Mouse (Mus musculus) left cerebral cortex, adult 2 months (tissue): Measurements from ENCODE around the gene Thoc3. TPM values are rescaled to one million over a fixed set of nuclear protein-coding genes. Genes with fewer than 3 reads are reported as not detected.
"Not testable (repeated sequence)": the region's sequence is repeated elsewhere in the genome, so short reads cannot be mapped to it uniquely, and the experiment has no call there.

Experiments used
- DNase-seq, 2 experiments: peaks; one replicate each; pipeline ENCODE4 v3.0.0; 2021 to 2022; ENCODE audit warnings: low spot score in 2 of 2, mixed read lengths in 1 of 2; ENCODE audit errors: extremely low spot score in 1 of 2
- H3K27ac ChIP-seq: fragments of 200-600 bp; 2 replicates; pipeline ENCODE4 v1.8.1; 2022
- H3K4me3 ChIP-seq: fragments of 200-600 bp; 2 replicates; pipeline ENCODE4 v1.8.1; 2022
- CTCF ChIP-seq: fragments of 200-600 bp; IDR thresholded peaks from 2 replicates; pipeline ENCODE4 v1.8.1; 2022; ENCODE audit warnings: antibody characterized with exemption, mild to moderate bottlenecking, moderate library complexity
- intact Hi-C: fragments of 180-260 bp; cut with DNase I; formaldehyde crosslinking; loops from one replicate; pipeline ENCODE4 v1.15.1; 2025
- long read RNA-seq, 2 experiments: library from polyadenylated mRNA; stranded (forward); transcript quantifications; one replicate each; pipeline ENCODE4 v2.0.0; 2021; ENCODE audit warnings: borderline mapping rate in 2 of 2
- total RNA-seq, 2 experiments: library from RNA; stranded (reverse); gene quantifications; 2 replicates each; pipeline ENCODE4 v1.2.3; 2021

Thoc3 gene
- 10 to 100 TPM; 35.6 to 36.0 TPM for total RNA-seq
- long read RNA-seq, experiment 1, transcript Thoc3-201 (6 exons, 2,335 nt): major isoform, 27 of 30 reads
- long read RNA-seq, experiment 1, partial matches to known transcripts: 1 of 30 reads
- long read RNA-seq, experiment 1, other reads (novel, unspliced or antisense): 2 of 30 reads
- long read RNA-seq, experiment 2, transcript Thoc3-201 (6 exons, 2,335 nt): major isoform, 14 of 16 reads
- long read RNA-seq, experiment 2, partial matches to known transcripts: 0 of 16 reads
- long read RNA-seq, experiment 2, other reads (novel, unspliced or antisense): 2 of 16 reads

- peak within 1 kb of the TSS; percentile 72 for H3K4me3 ChIP-seq
- H3K27ac ChIP-seq: peak within 1 kb of the TSS; percentile 73
- no peak for TF ChIP-seq CTCF
- intact Hi-C loops: loop anchor here (5.0 kb wide), 2 partner anchors 54 to 99 kb away; partner anchors contain the start of gene 4833439L19Rik
- peak; percentile 90 to 94 for DNase-seq
Observed at GRCm38 (mm10) chr13:54468098-54469011, at the start of gene Thoc3. Gene Thoc3 (minus strand): TSS chr13:54468849.

GRCm38 (mm10) chr13:54505920-54506319, 37.3 kb upstream of the Thoc3 start:
- intact Hi-C loops: no loop called here
- no peak for TF ChIP-seq CTCF
- no peak overlapping the region for H3K4me3 ChIP-seq
- no peak overlapping the region for H3K27ac ChIP-seq
- DNase-seq: no peak

DNA sequence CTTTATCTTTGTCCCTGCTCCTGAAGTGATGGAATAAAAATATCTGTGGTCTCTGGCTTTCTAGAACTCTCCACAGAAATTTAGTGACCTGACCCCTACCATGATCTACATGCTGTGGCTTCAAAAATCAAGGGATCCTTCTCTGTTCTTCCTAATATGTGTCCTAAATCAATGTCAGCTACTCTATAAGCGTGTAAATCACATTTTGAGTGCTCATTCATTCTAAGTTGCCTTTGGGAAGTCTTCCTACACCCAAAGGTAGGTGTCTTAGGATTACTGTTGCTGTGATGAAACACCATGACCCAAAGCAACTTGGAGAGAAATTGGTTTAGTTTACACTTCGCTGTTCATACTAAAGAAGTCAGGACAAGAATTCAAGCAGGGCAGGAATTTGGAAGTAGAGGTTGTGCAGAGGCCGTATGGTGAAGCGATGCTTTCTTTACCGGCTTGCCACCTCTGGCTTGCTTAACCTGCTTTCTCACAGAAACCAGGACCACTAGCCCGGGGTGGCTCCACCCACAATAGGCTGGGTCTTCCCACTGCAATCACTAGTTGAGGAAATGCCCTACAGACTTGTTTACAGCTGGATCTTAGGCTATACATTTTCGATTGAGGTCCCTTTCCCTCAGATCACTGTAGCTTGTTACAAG, 36.1 kb upstream of the Thoc3 start:
- DNase-seq: no peak
- intact Hi-C loops: no loop called here
- no peak for TF ChIP-seq CTCF
- Histone ChIP-seq H3K27ac (peak overlapping the region; percentile 78), H3K4me3 (peak overlapping the region; percentile 91)

- peak; percentile 57 to 69 for DNase-seq
- TF ChIP-seq CTCF: no peak; the same call in 1 of the 2 replicates
- H3K27ac ChIP-seq: peak within 1 kb of the TSS; percentile 78
- intact Hi-C loops: no loop called here
- peak within 1 kb of the TSS; percentile 91 for H3K4me3 ChIP-seq
Observed at GRCm38 (mm10) chr13:54503604-54504521, 35.2 kb upstream of the Thoc3 start, which contains the start of gene Simc1. Gene Simc1 (plus strand): TSS chr13:54503779.

DNA sequence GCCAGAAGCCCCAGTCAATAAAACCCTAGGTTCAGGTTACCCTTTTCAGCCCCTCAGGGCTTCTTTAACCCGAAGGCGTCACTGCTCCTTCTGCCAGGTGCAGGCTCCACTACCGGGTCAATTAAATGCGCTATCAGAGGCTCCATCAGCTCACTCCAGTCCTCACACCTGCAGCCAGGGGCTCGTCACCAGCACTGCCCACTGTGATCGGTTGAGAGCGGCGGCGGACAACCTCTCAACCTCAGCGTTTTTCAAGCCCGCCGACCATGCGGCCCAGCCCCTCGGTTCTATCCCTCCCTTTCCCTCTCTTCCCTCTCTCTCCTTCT, 34.6 kb upstream of the Thoc3 start:
- intact Hi-C loops: no loop called here
- Histone ChIP-seq H3K4me3 (peak overlapping the region; percentile 91), H3K27ac (peak overlapping the region; percentile 32; the same call in 1 of the 2 replicates)
- no peak for DNase-seq
- no peak for TF ChIP-seq CTCF

- intact Hi-C loops: no loop called here
- no peak for DNase-seq
- Histone ChIP-seq H3K4me3 (no peak overlapping the region), H3K27ac (no peak overlapping the region)
- TF ChIP-seq CTCF: no peak
Observed at GRCm38 (mm10) chr13:54501957-54502690, 33.5 kb upstream of the Thoc3 start.

GRCm38 (mm10) chr13:54501352-54501751, 32.7 kb upstream of the Thoc3 start:
- no peak for DNase-seq
- no peak for TF ChIP-seq CTCF
- intact Hi-C loops: no loop called here
- no peak overlapping the region for H3K27ac ChIP-seq
- H3K4me3 ChIP-seq: no peak overlapping the region

GRCm38 (mm10) chr13:54499551-54499950, 30.9 kb upstream of the Thoc3 start:
- H3K4me3 ChIP-seq, intact Hi-C loops: not testable (repeated sequence)

GRCm38 (mm10) chr13:54491381-54491780, 22.7 kb upstream of the Thoc3 start:
- TF ChIP-seq CTCF: no peak
- Histone ChIP-seq H3K4me3 (no peak overlapping the region), H3K27ac (no peak overlapping the region)
- intact Hi-C loops: no loop called here
- DNase-seq: no peak

More at GRCm38 (mm10) chr13:54499551-54499950, 30.9 kb upstream of the Thoc3 start:
- not testable (repeated sequence) for DNase-seq, H3K27ac ChIP-seq

- intact Hi-C loops: no loop called here
- H3K27ac ChIP-seq: no peak overlapping the region
- TF ChIP-seq CTCF: no peak
- DNase-seq: no peak
- H3K4me3 ChIP-seq: no peak overlapping the region
Observed at GRCm38 (mm10) chr13:54490411-54490810, 21.8 kb upstream of the Thoc3 start.
